Mouse (Mus musculus) neutrophil, adult 65 days (primary cell): ENCODE results near the gene Neurl3. TPM values are rescaled to one million over a fixed set of nuclear protein-coding genes. Genes with fewer than 3 reads are reported as not detected.

Source experiments
- total RNA-seq: library from RNA; stranded (reverse); gene quantifications from 2 replicates; pipeline ENCODE4 v1.2.4, GENCODE M21; 2023

The Neurl3 gene
- 306 and 308 TPM in 2 replicates for total RNA-seq

GRCm38 (mm10) chr1:36274455-36274854, at the start of gene Neurl3:
Gene Neurl3, minus strand, starts transcription at chr1:36274679.

GRCm38 (mm10) chr1:36307495-36308280, 33.2 kb upstream of the Neurl3 start, which contains the start of gene Arid5a:
Gene Arid5a, plus strand, starts transcription at chr1:36307733.

GRCm38 (mm10) chr1:36244058-36244827, 30.2 kb downstream of the Neurl3 start, which contains the start of gene Uggt1:
Gene Uggt1, minus strand, starts transcription at chr1:36244720.

Other genes starting within 250 kb of the Neurl3 start
- gene Hs6st1, start 206.3 kb downstream of the Neurl3 start, total RNA-seq, result 11.6 and 15.7 TPM in 2 replicates
- 54.4 and 68.0 TPM in 2 replicates for gene Uggt1, start 30.0 kb downstream of the Neurl3 start, total RNA-seq
- 112 and 142 TPM in 2 replicates for gene Arid5a, start 33.1 kb upstream of the Neurl3 start, total RNA-seq
- gene Kansl3, start 94.5 kb upstream of the Neurl3 start, total RNA-seq, result 46.4 and 58.4 TPM in 2 replicates
- gene Fer1l5, start 97.6 kb upstream of the Neurl3 start, total RNA-seq, result not detected in 2 replicates
- gene Lman2l, start 170.6 kb upstream of the Neurl3 start, total RNA-seq, result 31.8 and 42.1 TPM in 2 replicates
- 27.9 and 32.5 TPM in 2 replicates for gene Cnnm4, start 196.9 kb upstream of the Neurl3 start, total RNA-seq
- 30.7 and 40.0 TPM in 2 replicates for gene Cnnm3, start 237.2 kb upstream of the Neurl3 start, total RNA-seq